In the genomic region with DNA sequence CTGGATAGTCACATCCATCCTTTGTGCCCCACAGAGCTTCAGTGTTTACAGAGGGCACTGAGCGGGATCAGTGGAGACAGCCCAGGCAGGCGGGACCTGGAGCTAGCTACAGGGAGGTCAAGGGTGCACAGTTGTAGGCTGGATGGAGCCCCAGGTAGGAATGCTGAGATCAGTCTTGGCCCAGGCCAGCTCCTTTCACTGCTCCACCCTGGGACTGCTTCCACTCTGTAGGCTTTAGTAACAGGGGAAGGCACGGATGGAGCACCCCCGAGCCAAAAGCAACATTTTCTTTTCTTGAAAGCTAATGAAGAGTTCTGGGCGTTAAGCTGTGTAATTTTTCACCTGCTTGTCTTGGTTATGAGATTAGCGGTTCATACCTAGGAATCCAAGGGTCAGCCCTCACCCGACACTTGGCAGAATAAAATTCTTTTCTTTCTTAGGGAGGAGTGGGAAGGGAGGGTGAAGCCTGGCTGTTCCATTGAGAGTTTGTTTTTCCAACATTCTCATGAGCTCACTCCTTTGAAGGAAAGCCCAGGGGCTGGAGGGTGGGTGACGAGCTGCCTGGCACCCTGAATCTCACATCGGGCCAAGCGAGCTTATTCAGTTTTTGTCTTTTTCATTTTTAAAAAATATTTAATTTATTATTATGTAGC, we compare ENCODE assay signal across 19 mouse cellular contexts. TPM values are rescaled to one million over a fixed set of nuclear protein-coding genes. Genes with fewer than 3 reads are reported as not detected.
A peak's percentile ranks its signal among the peaks of the same experiment; 100 is the strongest.
DNase-seq lines count a peak whose midpoint lies in the region; ATAC-seq lines count a peak whose summit lies in the region.
"Had no signal": no experiment of that assay in that cellular context is flagged by ENCODE, and none has a peak within 500 bp of the region (broad histone marks: within the 10 kb centered on the region; RNA-seq: fewer than 3 reads in every experiment).

No protein-coding gene starts in this region.

- H3K4me2 ChIP-seq in heart, embryonic 13.5 days: no peak overlapping the region
- H3K4me2 ChIP-seq in neural tube, embryonic 13.5 days: no peak overlapping the region
- H3K4me2 ChIP-seq in limb, embryonic 15.5 days: no peak overlapping the region
- H3K4me2 ChIP-seq: embryonic facial prominence, embryonic 13.5 days; liver, embryonic 12.5 days had no signal

- intact Hi-C loops in heart, postnatal 10 days (cut with DNase I): loop anchor here (5.0 kb wide), 1 partner anchor 41 kb away; no protein-coding TSS in a partner anchor

- ATAC-seq in heart, embryonic 13.5 days (ENCODE audit: extremely low read depth, insufficient number of reproducible peaks, low FRiP score, low TSS enrichment): 0 out of 2 replicates have a peak, but pooled peaks have one; percentile 43
- ATAC-seq in neural tube, embryonic 13.5 days (ENCODE audit: low read depth): 0 out of 2 replicates have a peak, but pooled peaks have one; percentile 29
- 0 out of 2 replicates have a peak, but pooled peaks have one; percentile 31 for ATAC-seq in limb, embryonic 15.5 days (ENCODE audit: insufficient number of reproducible peaks, low FRiP score, low TSS enrichment, low read depth)
- ATAC-seq: CD4-positive, CD25-positive, alpha-beta regulatory T cell, adult 4 months; hindbrain, postnatal 0 days; liver, embryonic 12.5 days; midbrain, embryonic 16.5 days had no signal

- H3K27ac ChIP-seq in heart, embryonic 13.5 days (replicated peaks): peak overlapping the region; percentile 34
- H3K27ac ChIP-seq in neural tube, embryonic 13.5 days (replicated peaks): no peak overlapping the region
- no peak overlapping the region for H3K27ac ChIP-seq in limb, embryonic 15.5 days
- H3K27ac ChIP-seq: embryonic facial prominence, embryonic 13.5 days; heart, adult 2 months; hindbrain, postnatal 0 days; liver, embryonic 12.5 days had no signal

- no peak for DNase-seq in heart, postnatal 10 days
- DNase-seq in neural tube, embryonic 10.5 days (ENCODE audit: extremely low spot score, low spot score): no peak
- no peak for DNase-seq in left cerebral cortex, adult 11 months (ENCODE audit: low spot score)
- DNase-seq in frontal cortex, postnatal 25 days (ENCODE audit: low spot score in 2 of 2): no peak
- DNase-seq: adrenal gland, postnatal 10 days; cerebellum, adult 18-20 months; kidney, postnatal 10 days; right cerebral cortex, postnatal 14 days; thymus, adult 2 months had no signal

- H3K4me1 ChIP-seq in heart, embryonic 13.5 days: peaks cover 43% of the 10 kb centered on the region
- H3K4me1 ChIP-seq in neural tube, embryonic 13.5 days (replicated peaks): peaks cover 28% of the 10 kb centered on the region
- peaks cover 61% of the 10 kb centered on the region for H3K4me1 ChIP-seq in limb, embryonic 15.5 days
- H3K4me1 ChIP-seq: liver, embryonic 12.5 days had no signal

- 68% methylated on average over 10 of the region's 10 CpGs for WGBS in heart, embryonic 13.5 days
- 82% methylated on average over 10 of the region's 10 CpGs for WGBS in neural tube, embryonic 13.5 days
- WGBS in limb, embryonic 15.5 days: 67% methylated on average over 10 of the region's 10 CpGs

- H3K9ac ChIP-seq in heart, embryonic 13.5 days: no peak overlapping the region
- no peak overlapping the region for H3K9ac ChIP-seq in neural tube, embryonic 13.5 days
- no peak overlapping the region for H3K9ac ChIP-seq in limb, embryonic 15.5 days
- H3K9ac ChIP-seq: embryonic facial prominence, embryonic 13.5 days; liver, embryonic 12.5 days had no signal

- no peaks in the 10 kb centered on the region for H3K9me3 ChIP-seq in heart, embryonic 13.5 days
- H3K9me3 ChIP-seq in neural tube, embryonic 13.5 days: no peaks in the 10 kb centered on the region
- H3K9me3 ChIP-seq in limb, embryonic 15.5 days: no peaks in the 10 kb centered on the region
- H3K9me3 ChIP-seq: embryonic facial prominence, embryonic 13.5 days; liver, embryonic 12.5 days had no signal

- H3K27me3 ChIP-seq in heart, embryonic 13.5 days (replicated peaks): peaks cover 53% of the 10 kb centered on the region
- 0 out of 2 replicates have a peak, but pooled peaks cover 2% of the 10 kb centered on the region for H3K27me3 ChIP-seq in neural tube, embryonic 13.5 days
- H3K27me3 ChIP-seq in limb, embryonic 15.5 days: no peaks in the 10 kb centered on the region
- H3K27me3 ChIP-seq: embryonic facial prominence, embryonic 13.5 days had no signal

- H3K4me3 ChIP-seq in heart, embryonic 13.5 days: no peak overlapping the region
- no peak overlapping the region for H3K4me3 ChIP-seq in neural tube, embryonic 13.5 days
- H3K4me3 ChIP-seq in limb, embryonic 15.5 days: no peak overlapping the region
- H3K4me3 ChIP-seq: embryonic facial prominence, embryonic 13.5 days; heart, adult 2 months; liver, embryonic 12.5 days had no signal

- H3K36me3 ChIP-seq in heart, embryonic 13.5 days: peaks cover 8% of the 10 kb centered on the region; the same call in 1 of the 2 replicates
- no peaks in the 10 kb centered on the region for H3K36me3 ChIP-seq in neural tube, embryonic 13.5 days
- no peaks in the 10 kb centered on the region; the same call in 1 of the 2 replicates for H3K36me3 ChIP-seq in limb, embryonic 15.5 days
- H3K36me3 ChIP-seq: liver, embryonic 12.5 days had no signal

RNA-seq across cellular contexts. Expression of a gene that starts 10.6 kb away (rescaled TPM):
- polyA plus RNA-seq in heart, embryonic 13.5 days (2015; fragmentation: Nextera tagmentation; extraction: Ambion mirVana): 173 and 181 TPM in 2 replicates
- total RNA-seq in heart, postnatal 10 days (2021): 100 to 1,000 TPM; 143 to 154 TPM
- 34.4 and 37.7 TPM in 2 replicates for polyA plus RNA-seq in neural tube, embryonic 13.5 days (2015; fragmentation: Nextera tagmentation; extraction: Ambion mirVana)
- polyA plus RNA-seq in limb, embryonic 15.5 days (2015; fragmentation: Nextera tagmentation; extraction: Ambion mirVana): 297 and 305 TPM in 2 replicates
- total RNA-seq: megakaryocyte, adult 5-6 weeks had no signal
